29 mouse cellular contexts compared by ENCODE assay signal in genomic region chr13:37581374-37581773, GRCm38 (mm10).
DNase-seq lines count a peak whose midpoint lies in the region; ATAC-seq lines count a peak whose summit lies in the region.
"Had no signal": no experiment of that assay in that cellular context is flagged by ENCODE, and none has a peak within 500 bp of the region (broad histone marks: within the 10 kb centered on the region; RNA-seq: fewer than 3 reads in every experiment).

No protein-coding gene starts in this region.

- H3K9ac ChIP-seq in heart, embryonic 16.5 days (ENCODE audit: low read length): no peak overlapping the region
- no peak overlapping the region for H3K9ac ChIP-seq in heart, embryonic 12.5 days
- H3K9ac ChIP-seq in midbrain, embryonic 11.5 days (ENCODE audit: low read length): no peak overlapping the region
- no peak overlapping the region for H3K9ac ChIP-seq in midbrain, embryonic 13.5 days (replicated peaks)
- H3K9ac ChIP-seq: forebrain, embryonic 13.5 days; hindbrain, embryonic 15.5 days; neural tube, embryonic 15.5 days had no signal

- no peaks in the 10 kb centered on the region for H3K4me1 ChIP-seq in heart, embryonic 16.5 days (ENCODE audit: control insufficient read depth, insufficient read depth, low read length)
- no peaks in the 10 kb centered on the region for H3K4me1 ChIP-seq in heart, embryonic 12.5 days (replicated peaks)
- peaks cover 3% of the 10 kb centered on the region; the same call in 1 of the 2 replicates for H3K4me1 ChIP-seq in midbrain, embryonic 11.5 days (ENCODE audit: control insufficient read depth, insufficient read depth, low read length)
- H3K4me1 ChIP-seq in midbrain, embryonic 13.5 days (replicated peaks): peaks cover 9% of the 10 kb centered on the region

- no peak for ATAC-seq in heart, embryonic 16.5 days (replicated peaks; ENCODE audit: extremely low read depth, insufficient read depth, low FRiP score)
- ATAC-seq in heart, embryonic 12.5 days (ENCODE audit: insufficient number of reproducible peaks, low FRiP score): no peak
- no peak for ATAC-seq in midbrain, embryonic 11.5 days (ENCODE audit: low FRiP score)
- no peak for ATAC-seq in midbrain, embryonic 13.5 days
- ATAC-seq: activated CD4-positive, CD25-positive, alpha-beta regulatory T cell, adult 4 months; forebrain, embryonic 13.5 days; inflammation-experienced regulatory T-cells, adult 6 months; Patski had no signal

- H3K27ac ChIP-seq in heart, embryonic 16.5 days (ENCODE audit: low read length): no peak overlapping the region
- no peak overlapping the region for H3K27ac ChIP-seq in heart, embryonic 12.5 days (ENCODE audit: poor library complexity, severe bottlenecking)
- H3K27ac ChIP-seq in midbrain, embryonic 11.5 days (ENCODE audit: low read depth, low read length): no peak overlapping the region
- H3K27ac ChIP-seq in midbrain, embryonic 13.5 days: no peak overlapping the region
- peak overlapping the region; percentile 39 for H3K27ac ChIP-seq in macrophage
- H3K27ac ChIP-seq: forebrain, embryonic 13.5 days; hindbrain, embryonic 10.5 days; hindbrain, embryonic 15.5 days; left cerebral cortex, adult 2 months; neural tube, embryonic 15.5 days had no signal

- peak; percentile 69 for DNase-seq in midbrain, embryonic 11.5 days (ENCODE audit: low spot score, missing footprints)
- DNase-seq in adrenal gland, postnatal 36 days: no peak
- no peak for DNase-seq in T-cell, adult 2 months (ENCODE audit: low spot score)
- DNase-seq: adrenal gland, adult 2 months; cerebellum, adult 11-12 months; cerebellum, postnatal 10 days; gastrocnemius, postnatal 14 days; heart, postnatal 10 days; kidney, adult 11 months; kidney, postnatal 25 days; lung, adult 2 months; lung, postnatal 14 days; midbrain, embryonic 14.5 days; retina, postnatal 1 day; right cerebral cortex, postnatal 14 days had no signal

- no peaks in the 10 kb centered on the region; the same call in 1 of the 2 replicates for H3K79me2 ChIP-seq in macrophage (ENCODE audit: inconsistent target)

- no peaks in the 10 kb centered on the region for H3K36me3 ChIP-seq in heart, embryonic 16.5 days (ENCODE audit: control insufficient read depth, insufficient read depth)
- H3K36me3 ChIP-seq in heart, embryonic 12.5 days: no peaks in the 10 kb centered on the region
- no peaks in the 10 kb centered on the region for H3K36me3 ChIP-seq in midbrain, embryonic 11.5 days (ENCODE audit: control insufficient read depth, insufficient read depth, low read length)
- no peaks in the 10 kb centered on the region for H3K36me3 ChIP-seq in midbrain, embryonic 13.5 days
- no peaks in the 10 kb centered on the region for H3K36me3 ChIP-seq in macrophage (ENCODE audit: inconsistent target)
- H3K36me3 ChIP-seq: hindbrain, embryonic 10.5 days; hindbrain, embryonic 15.5 days; neural tube, embryonic 15.5 days had no signal

- H3K27me3 ChIP-seq in heart, embryonic 16.5 days (ENCODE audit: control insufficient read depth, insufficient read depth, low read length): no peaks in the 10 kb centered on the region
- H3K27me3 ChIP-seq in heart, embryonic 12.5 days (replicated peaks): no peaks in the 10 kb centered on the region
- H3K27me3 ChIP-seq in midbrain, embryonic 11.5 days (ENCODE audit: control insufficient read depth, insufficient read depth, low read length): no peaks in the 10 kb centered on the region
- no peaks in the 10 kb centered on the region for H3K27me3 ChIP-seq in midbrain, embryonic 13.5 days
- H3K27me3 ChIP-seq: forebrain, embryonic 13.5 days; hindbrain, embryonic 15.5 days; neural tube, embryonic 15.5 days had no signal

- H3K4me2 ChIP-seq in heart, embryonic 16.5 days (ENCODE audit: low read depth, low read length): 0 out of 2 replicates have a peak overlapping the region, but pooled peaks have one; percentile 12
- H3K4me2 ChIP-seq in heart, embryonic 12.5 days: no peak overlapping the region
- no peak overlapping the region for H3K4me2 ChIP-seq in midbrain, embryonic 11.5 days
- H3K4me2 ChIP-seq in midbrain, embryonic 13.5 days (replicated peaks): no peak overlapping the region
- H3K4me2 ChIP-seq: forebrain, embryonic 13.5 days; heart, embryonic 11.5 days; hindbrain, embryonic 15.5 days; neural tube, embryonic 15.5 days had no signal

- H3K9me3 ChIP-seq in heart, embryonic 16.5 days (replicated peaks; ENCODE audit: control insufficient read depth, low read length): no peaks in the 10 kb centered on the region
- H3K9me3 ChIP-seq in heart, embryonic 12.5 days (replicated peaks): no peaks in the 10 kb centered on the region
- no peaks in the 10 kb centered on the region for H3K9me3 ChIP-seq in midbrain, embryonic 11.5 days (ENCODE audit: control insufficient read depth, low read length)
- H3K9me3 ChIP-seq in midbrain, embryonic 13.5 days: no peaks in the 10 kb centered on the region
- H3K9me3 ChIP-seq: forebrain, embryonic 13.5 days; hindbrain, embryonic 10.5 days; hindbrain, embryonic 15.5 days; megakaryocyte, embryonic 14.5 days; neural tube, embryonic 15.5 days had no signal

- H3K4me3 ChIP-seq in heart, embryonic 16.5 days (ENCODE audit: low read length): no peak overlapping the region
- H3K4me3 ChIP-seq in heart, embryonic 12.5 days: no peak overlapping the region
- H3K4me3 ChIP-seq in midbrain, embryonic 11.5 days (ENCODE audit: low read depth, low read length): no peak overlapping the region
- no peak overlapping the region for H3K4me3 ChIP-seq in midbrain, embryonic 13.5 days (replicated peaks)
- peak overlapping the region; percentile 23 for H3K4me3 ChIP-seq in macrophage (ENCODE audit: inconsistent target)
- H3K4me3 ChIP-seq: forebrain, embryonic 13.5 days; hindbrain, embryonic 10.5 days; hindbrain, embryonic 15.5 days; left cerebral cortex, adult 2 months; neural tube, embryonic 15.5 days had no signal

- 71% methylated on average over 6 of the region's 6 CpGs for WGBS in heart, embryonic 16.5 days
- WGBS in heart, embryonic 12.5 days: 61% methylated on average over 6 of the region's 6 CpGs
- 64% methylated on average over 6 of the region's 6 CpGs for WGBS in midbrain, embryonic 11.5 days
- 59% methylated on average over 6 of the region's 6 CpGs for WGBS in midbrain, embryonic 13.5 days
- 41% methylated on average over 6 of the region's 6 CpGs for WGBS in macrophage (ENCODE audit: missing documents)
